Mouse (Mus musculus) liver, postnatal 0 days (tissue): ENCODE data around the gene Rad51b. TPM values are rescaled to one million over a fixed set of nuclear protein-coding genes. Genes with fewer than 3 reads are reported as not detected.

ENCODE experiments used
- ATAC-seq: fragments of 200-750 bp; cut with Nextera tagmentation; 2 replicates; pipeline ENCODE4 v1.8.0; 2017; ENCODE audit warnings: mild to moderate bottlenecking, moderate library complexity
- DNase-seq: peaks from one replicate; pipeline ENCODE4 v3.0.0-alpha.2; 2016
- H3K27ac ChIP-seq: fragments of 300-500 bp; sonication (generic); 2 replicates; pipeline ENCODE4 v1.5.1; 2014; ENCODE audit warnings: antibody characterized with exemption, moderate library complexity, mild to moderate bottlenecking, low read depth
- H3K27me3 ChIP-seq: fragments of 300-500 bp; sonication (generic); 2 replicates; pipeline ENCODE4 v1.6.1; 2014; ENCODE audit warnings: low read length, control low read depth, mixed read lengths; ENCODE audit not compliant: insufficient read depth
- H3K36me3 ChIP-seq: fragments of 300-500 bp; sonication (generic); replicated peaks from 2 replicates; pipeline ENCODE4 v1.6.1; 2014; ENCODE audit warnings: mild to moderate bottlenecking, control low read depth, low read length, moderate library complexity, mixed read lengths; ENCODE audit not compliant: insufficient read depth
- H3K4me1 ChIP-seq: fragments of 300-500 bp; sonication (generic); 2 replicates; pipeline ENCODE4 v1.6.1; 2014; ENCODE audit warnings: antibody characterized with exemption, mild to moderate bottlenecking, control low read depth; ENCODE audit not compliant: insufficient read depth
- H3K4me2 ChIP-seq: fragments of 300-500 bp; sonication (generic); 2 replicates; pipeline ENCODE4 v1.6.1; 2014; ENCODE audit warnings: low read depth, mild to moderate bottlenecking, low read length, moderate library complexity, mixed read lengths
- H3K4me3 ChIP-seq: fragments of 300-500 bp; sonication (generic); 2 replicates; pipeline ENCODE4 v1.5.1; 2014; ENCODE audit warnings: low read depth, low read length
- H3K9ac ChIP-seq: fragments of 300-500 bp; sonication (generic); replicated peaks from 2 replicates; pipeline ENCODE4 v1.6.1; 2014; ENCODE audit warnings: mild to moderate bottlenecking, moderate library complexity
- H3K9me3 ChIP-seq: fragments of 300-500 bp; sonication (generic); 2 replicates; pipeline ENCODE4 v1.6.1; 2016; ENCODE audit warnings: mild to moderate bottlenecking, control low read depth, low read length, mixed read lengths
- CTCF ChIP-seq: sonication (generic); IDR thresholded peaks from 2 replicates; pipeline ENCODE4 v1.5.1; 2016; ENCODE audit warnings: antibody characterized with exemption, low read depth
- EP300 ChIP-seq: IDR thresholded peaks from 2 replicates; pipeline ENCODE4 v1.6.1; 2016; ENCODE audit warnings: antibody characterized with exemption, low read depth, mild to moderate bottlenecking
- WGBS: fragments of 180-500 bp; shearing (Covaris S2); extraction: QIAGEN DNeasy Blood & Tissue Kit; methylation state at CpG from one replicate; pipeline ENCODE4 v1.1.7; 2014; ENCODE audit not compliant: insufficient replicate concordance; 5-methylcytosine and 5-hydroxymethylcytosine counted together
- polyA plus RNA-seq: library from polyadenylated mRNA; unstranded; fragments of >200 nt; fragmentation: Nextera tagmentation; extraction: Ambion mirVana; gene quantifications from 2 replicates; pipeline ENCODE4 v1.2.1, GENCODE M21; 2015

Rad51b gene
- polyA plus RNA-seq, 1 experiment from 2014 or later, result 2.5 TPM

- H3K4me2 ChIP-seq, result no peak overlapping the region
- no peak overlapping the region for H3K9ac ChIP-seq
- DNase-seq (no peak), ATAC-seq (no peak)
- 0 out of 2 replicates have a peak, but pooled peaks cover 7% of the 10 kb centered on the region for H3K4me1 ChIP-seq
- H3K27ac ChIP-seq, result no peak overlapping the region
- no peaks in the 10 kb centered on the region for H3K9me3 ChIP-seq
- WGBS, result 78% methylated on average over 1 of the region's 1 CpGs
- no peak for TF ChIP-seq EP300
- no peak for TF ChIP-seq CTCF
- H3K4me3 ChIP-seq, result no peak overlapping the region
- H3K36me3 ChIP-seq, result no peaks in the 10 kb centered on the region
- H3K27me3 ChIP-seq, result no peaks in the 10 kb centered on the region
These were observed 254.2 kb downstream of the Rad51b start for GRCm38 (mm10) chr12:79551274-79551673.

- TF ChIP-seq EP300, result no peak
- TF ChIP-seq CTCF, result no peak
These were observed 256.0 kb downstream of the Rad51b start for GRCm38 (mm10) chr12:79553056-79553455.

GRCm38 (mm10) chr12:79557904-79558303 is 260.8 kb downstream of the Rad51b start:
- H3K36me3 ChIP-seq, result no peaks in the 10 kb centered on the region
- no peak overlapping the region for H3K4me3 ChIP-seq
- WGBS, result 65% methylated on average over 5 of the region's 5 CpGs
- peak overlapping the region; percentile 90 for H3K27ac ChIP-seq
- TF ChIP-seq CTCF (no peak), EP300 (peak; percentile 46; the same call in 1 of the 2 replicates)
- DNase-seq, result no peak
- H3K4me2 ChIP-seq, result no peak overlapping the region
- no peak overlapping the region for H3K9ac ChIP-seq
- peak; percentile 80 for ATAC-seq
- peaks cover 8% of the 10 kb centered on the region for H3K4me1 ChIP-seq
- no peaks in the 10 kb centered on the region for H3K27me3 ChIP-seq
- no peaks in the 10 kb centered on the region for H3K9me3 ChIP-seq

More at GRCm38 (mm10) chr12:79553056-79553455, 256.0 kb downstream of the Rad51b start:
- Histone ChIP-seq H3K27ac (no peak overlapping the region), H3K9ac (no peak overlapping the region), H3K27me3 (no peaks in the 10 kb centered on the region), H3K4me1 (peaks cover 7% of the 10 kb centered on the region; the same call in 1 of the 2 replicates), H3K9me3 (no peaks in the 10 kb centered on the region), H3K4me2 (no peak overlapping the region), H3K4me3 (no peak overlapping the region), H3K36me3 (no peaks in the 10 kb centered on the region)
- ATAC-seq, result no peak
- DNase-seq, result no peak

- H3K27ac ChIP-seq, result peak overlapping the region; percentile 90
- H3K9ac ChIP-seq, result no peak overlapping the region
- no peaks in the 10 kb centered on the region for H3K36me3 ChIP-seq
- DNase-seq (no peak), ATAC-seq (no peak; the same call in 1 of the 2 replicates)
- H3K4me1 ChIP-seq, result peaks cover 8% of the 10 kb centered on the region
- H3K4me3 ChIP-seq, result no peak overlapping the region
- 74% methylated on average over 3 of the region's 3 CpGs for WGBS
- TF ChIP-seq CTCF (no peak), EP300 (no peak)
- H3K27me3 ChIP-seq, result no peaks in the 10 kb centered on the region
- H3K4me2 ChIP-seq, result no peak overlapping the region
- no peaks in the 10 kb centered on the region for H3K9me3 ChIP-seq
These were observed 261.6 kb downstream of the Rad51b start for GRCm38 (mm10) chr12:79558711-79559110.

GRCm38 (mm10) chr12:79559410-79560015 is 262.4 kb downstream of the Rad51b start:
- Histone ChIP-seq H3K4me1 (peaks cover 8% of the 10 kb centered on the region), H3K9me3 (no peaks in the 10 kb centered on the region), H3K36me3 (no peaks in the 10 kb centered on the region), H3K27me3 (no peaks in the 10 kb centered on the region), H3K27ac (peak overlapping the region; percentile 90), H3K4me3 (no peak overlapping the region), H3K4me2 (peak overlapping the region; percentile 23; the same call in 1 of the 2 replicates), H3K9ac (0 out of 2 replicates have a peak overlapping the region, but pooled peaks have one; percentile 26)
- peak; percentile 64 for ATAC-seq
- WGBS, result 64% methylated on average over 4 of the region's 4 CpGs
- no peak for TF ChIP-seq CTCF
- TF ChIP-seq EP300, result peak; percentile 44; the same call in 1 of the 2 replicates
- DNase-seq, result no peak

GRCm38 (mm10) chr12:79560084-79560699 is 263.1 kb downstream of the Rad51b start:
- Histone ChIP-seq H3K27me3 (no peaks in the 10 kb centered on the region), H3K27ac (peak overlapping the region; percentile 90), H3K9ac (no peak overlapping the region; the same call in 1 of the 2 replicates), H3K4me1 (peaks cover 8% of the 10 kb centered on the region), H3K4me3 (no peak overlapping the region), H3K9me3 (no peaks in the 10 kb centered on the region), H3K4me2 (peak overlapping the region; percentile 18; the same call in 1 of the 2 replicates), H3K36me3 (no peaks in the 10 kb centered on the region)
- WGBS, result 74% methylated on average over 8 of the region's 8 CpGs
- TF ChIP-seq CTCF (no peak), EP300 (no peak)
- ATAC-seq (no peak), DNase-seq (no peak)
